Mouse (Mus musculus) left cerebral cortex, adult 9 months (tissue): ENCODE results near the gene Lman1l.

ENCODE experiments used
- DNase-seq, 2 experiments: peaks; one replicate each; pipeline ENCODE4 v3.0.0; 2022; ENCODE audit warnings: low spot score in 2 of 2

Lman1l gene

DNA sequence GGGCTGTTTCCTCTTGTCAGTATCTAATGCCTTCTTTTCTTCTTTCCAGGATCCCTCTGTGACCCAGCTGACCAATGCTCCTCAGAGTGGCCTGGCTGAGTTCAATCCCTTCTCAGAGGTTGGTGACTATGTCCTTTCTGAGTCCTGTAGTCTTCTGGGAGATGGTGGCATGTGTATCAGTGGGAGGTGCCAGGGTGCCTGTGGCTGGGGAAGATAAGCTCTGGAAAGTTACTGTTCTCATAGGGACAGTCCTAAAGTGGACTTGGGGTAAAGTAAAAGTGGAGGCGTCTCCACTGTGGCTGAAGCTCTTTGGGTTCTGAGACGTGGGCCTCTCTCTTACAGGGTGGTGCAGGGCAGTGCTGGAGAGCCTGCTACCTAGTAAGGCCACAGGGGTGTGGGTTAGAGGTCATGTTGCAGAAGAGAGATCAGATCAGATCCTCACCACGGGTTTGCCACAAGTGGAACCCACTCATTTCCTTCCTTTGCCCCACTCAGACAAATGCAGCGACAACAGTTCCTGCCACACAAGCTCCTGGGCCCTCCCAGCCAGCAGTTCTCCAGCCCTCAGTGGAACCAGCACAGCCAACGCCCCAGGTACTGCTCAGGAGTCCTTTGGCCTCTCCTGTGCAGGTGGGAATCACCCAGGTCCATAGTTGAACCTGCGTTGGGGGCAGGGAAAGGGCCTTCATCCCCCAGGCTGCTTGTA lies 43.3 kb downstream of the Lman1l start:
- no peak for DNase-seq

DNA sequence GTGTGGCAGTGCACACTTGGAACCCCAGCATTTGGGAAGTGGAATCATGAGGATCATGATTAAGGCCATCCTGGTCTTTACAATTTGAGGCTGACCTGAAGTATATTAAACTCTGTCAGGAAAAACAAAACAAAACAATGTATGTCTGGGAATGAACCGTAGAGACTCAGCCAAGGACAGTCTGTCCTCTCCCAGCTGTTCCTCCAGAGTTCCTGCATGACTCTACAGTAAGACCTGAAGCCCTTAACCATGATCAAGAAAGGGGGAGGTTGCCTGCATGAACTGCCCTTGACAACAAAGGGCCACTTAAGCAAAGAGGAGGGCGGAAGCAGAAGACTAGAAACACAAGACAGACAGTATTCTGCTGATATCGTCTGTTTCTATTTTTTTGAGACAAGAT lies 45.0 kb downstream of the Lman1l start:
- DNase-seq: no peak

DNA sequence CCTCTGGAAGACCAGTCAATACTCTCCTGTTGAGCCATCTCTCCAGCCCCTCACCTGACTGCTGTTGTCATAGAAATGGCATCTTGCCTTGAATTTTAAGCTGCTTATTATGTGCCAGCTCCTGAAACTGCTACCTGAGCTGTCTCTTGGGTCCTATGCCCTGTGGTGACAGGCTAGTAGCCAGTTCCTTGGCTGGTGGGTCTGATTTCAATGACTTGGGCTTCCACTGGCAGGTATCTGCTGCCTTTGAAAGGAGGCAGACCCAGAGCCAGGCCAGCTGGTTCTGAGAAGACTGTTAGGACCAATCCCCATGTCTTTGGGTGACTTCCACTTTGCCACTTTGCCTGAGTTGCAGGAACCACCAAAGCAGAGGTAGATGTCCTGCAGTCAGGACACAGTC lies 46.2 kb downstream of the Lman1l start:
- no peak for DNase-seq

DNA sequence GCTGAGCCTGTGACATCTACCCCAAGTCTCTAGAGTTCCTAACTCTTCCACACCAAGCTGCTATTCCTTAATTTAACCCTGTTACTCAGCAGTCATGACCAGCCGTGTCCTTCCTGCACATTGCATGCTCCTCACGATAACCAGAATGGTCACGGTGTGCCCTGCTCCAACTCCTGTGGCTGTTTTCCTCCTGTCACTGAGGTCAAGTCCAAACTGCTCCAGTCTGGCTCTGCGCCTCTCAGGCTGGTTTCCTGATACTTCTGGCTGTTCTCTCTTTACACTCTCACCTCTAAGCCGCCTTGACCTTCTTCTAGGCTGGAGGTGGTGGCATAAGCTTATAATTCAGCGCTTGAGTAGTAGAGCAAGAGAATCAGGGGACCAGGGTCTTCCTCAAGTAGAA lies 52.1 kb downstream of the Lman1l start:
- DNase-seq: no peak

GRCm38 (mm10) chr9:57566846-57567245 lies 53.7 kb downstream of the Lman1l start:
- DNase-seq: no peak

DNA sequence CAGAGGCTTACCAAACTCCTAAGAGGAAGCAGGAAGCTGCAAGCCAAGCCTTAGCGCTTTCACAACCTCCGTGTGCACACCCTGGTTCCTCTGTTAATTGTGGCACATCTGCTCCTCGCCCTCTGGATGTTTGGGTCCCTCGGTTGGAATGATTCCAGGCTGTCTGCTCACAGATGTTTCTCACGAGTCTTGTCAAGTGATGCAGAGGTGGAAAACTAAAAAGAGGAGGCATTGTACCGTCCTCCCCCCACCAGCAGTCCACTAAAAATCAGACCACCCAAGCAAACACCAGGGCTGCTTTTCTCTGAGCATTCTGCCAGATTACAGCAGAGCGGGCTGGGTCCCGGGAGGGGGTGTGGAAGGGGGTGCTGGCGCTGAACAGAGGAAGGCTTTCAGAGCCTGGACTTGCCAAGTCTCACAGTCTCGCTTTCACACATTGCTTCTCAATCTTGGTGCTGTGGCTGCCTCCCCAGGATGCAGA lies 54.8 kb downstream of the Lman1l start:
- peak in 1 of 2 experiments; percentile 65 for DNase-seq

GRCm38 (mm10) chr9:57564609-57565008 lies 56.0 kb downstream of the Lman1l start:
- DNase-seq: no peak

DNA sequence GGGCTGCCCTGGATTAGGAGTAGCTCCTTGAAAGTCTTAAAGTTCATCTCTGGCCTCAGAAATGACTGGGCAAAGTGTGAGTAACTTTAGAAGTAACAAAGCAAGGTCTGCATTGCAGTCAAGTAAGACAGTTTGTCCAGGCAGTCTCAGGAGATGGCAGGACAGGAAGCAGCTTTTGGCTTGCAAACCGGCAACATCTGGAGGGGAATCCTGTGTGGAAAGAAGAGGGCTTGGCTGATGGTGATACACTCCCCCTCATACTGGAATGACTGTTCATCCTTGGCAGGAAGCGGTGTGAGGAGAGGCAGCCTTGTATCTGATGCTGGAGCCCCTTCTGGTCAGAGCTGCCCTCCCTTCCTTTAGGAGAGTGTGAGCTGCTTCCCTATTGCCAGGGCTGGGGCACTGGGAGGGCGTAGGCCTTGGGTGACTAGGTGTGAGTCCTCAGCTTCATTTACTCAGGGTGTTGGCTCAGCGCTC lies 57.6 kb downstream of the Lman1l start:
- DNase-seq: peak in 1 of 2 experiments; percentile 54

DNA sequence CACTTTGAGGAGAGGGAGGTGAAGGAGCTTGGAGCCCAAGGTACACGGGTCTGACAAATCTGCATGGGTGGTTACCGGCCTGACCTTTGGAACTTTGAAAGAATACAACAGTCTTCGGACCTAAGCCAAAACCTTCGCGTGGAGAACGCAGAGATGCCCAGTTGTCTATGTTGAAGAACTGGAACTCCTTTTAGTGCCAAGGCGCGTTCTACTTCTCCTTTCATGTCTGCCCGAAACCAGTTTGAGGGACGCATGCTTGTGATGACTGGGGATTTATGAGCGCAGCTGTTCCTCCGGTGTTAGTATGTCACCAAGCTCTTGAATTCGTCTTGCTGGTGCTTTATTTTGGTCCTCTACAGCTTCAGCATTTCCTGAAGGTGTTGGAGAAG lies 58.9 kb downstream of the Lman1l start:
- DNase-seq: no peak

- peak; percentile 84 to 95 for DNase-seq
Measured at GRCm38 (mm10) chr9:57560861-57561710, 59.5 kb downstream of the Lman1l start, which contains the start of gene Scamp2. Gene Scamp2 (plus strand): TSS chr9:57560943.

DNA sequence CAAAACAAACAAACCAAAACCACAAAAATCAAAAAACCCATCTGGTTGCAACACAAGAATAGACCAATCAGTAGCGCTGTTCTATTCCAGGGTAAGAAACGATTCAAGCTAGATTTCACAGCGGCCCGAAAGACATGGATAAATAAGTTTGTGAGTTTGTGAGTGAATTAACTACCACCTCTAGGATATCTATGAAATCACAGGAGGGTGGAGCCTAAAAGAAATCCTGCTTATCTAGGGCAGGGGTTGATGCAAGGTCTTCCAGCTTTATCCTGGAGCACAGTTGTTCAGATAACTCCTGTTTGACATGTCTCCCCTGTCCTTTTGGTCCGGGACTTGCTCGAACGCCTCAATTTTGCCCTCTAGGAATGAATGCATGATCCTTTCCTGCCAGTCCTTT lies 60.3 kb downstream of the Lman1l start:
- no peak for DNase-seq

DNA sequence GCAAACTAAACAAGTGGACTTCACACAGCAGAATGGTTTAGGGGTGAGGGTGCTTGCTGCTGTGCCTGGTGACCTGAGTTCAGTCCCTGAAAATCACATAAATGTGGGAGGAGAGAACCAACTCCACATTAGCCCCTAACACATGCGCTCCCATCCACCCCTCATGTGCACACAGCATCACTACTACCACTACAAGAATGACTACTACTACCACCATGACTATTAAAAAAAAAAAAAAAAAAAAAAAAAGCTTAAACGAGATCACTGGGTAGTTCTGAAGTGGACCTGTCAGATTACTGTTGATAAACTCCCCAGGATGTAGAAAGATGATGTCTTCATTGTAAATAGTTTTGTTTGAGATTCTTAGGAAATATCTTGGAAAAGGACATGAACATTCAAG lies 61.0 kb downstream of the Lman1l start:
- DNase-seq: no peak

DNA sequence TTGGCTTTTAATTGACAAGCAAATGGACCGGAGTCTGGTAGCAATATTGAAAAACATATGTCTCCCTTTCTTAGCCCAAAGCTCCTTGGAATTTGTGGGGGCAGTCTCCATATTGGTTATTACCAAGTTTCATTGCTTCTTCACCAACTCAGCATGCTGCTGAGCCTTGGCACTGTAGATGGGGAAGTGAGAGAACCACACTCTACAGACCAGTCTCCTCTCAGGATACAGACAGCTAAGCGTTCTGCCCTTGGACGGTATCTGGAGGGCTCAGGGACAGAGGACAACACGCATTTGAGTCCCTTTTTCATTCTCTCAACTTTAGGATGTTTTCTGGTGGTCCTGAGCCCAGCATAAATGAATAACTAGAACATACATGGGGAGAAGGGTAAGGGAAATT lies 61.9 kb downstream of the Lman1l start:
- DNase-seq: no peak

DNA sequence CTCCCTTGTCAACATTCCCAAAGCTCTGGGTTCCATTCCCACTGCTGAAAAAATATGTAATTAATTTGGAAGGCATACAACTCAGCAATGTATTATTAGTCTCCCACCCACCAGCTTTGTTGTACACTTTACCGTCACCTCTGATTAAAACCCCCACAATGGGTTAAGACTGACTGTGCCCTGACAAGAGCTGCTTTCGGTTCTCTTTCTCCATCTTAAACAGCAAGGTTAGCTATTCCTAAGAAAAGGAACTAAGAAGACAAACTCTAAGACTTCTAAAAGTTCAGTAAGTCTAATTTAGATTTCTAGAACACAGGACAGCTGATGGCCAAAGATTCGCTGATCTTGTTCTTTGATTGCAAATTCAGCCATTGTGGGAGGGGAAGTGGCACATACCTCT lies 63.4 kb downstream of the Lman1l start:
- DNase-seq: no peak
